Mouse (Mus musculus) adipocyte (in vitro differentiated cells): ENCODE results near the gene 4930572O03Rik.
"Not testable (repeated sequence)": the region's sequence is repeated elsewhere in the genome, so short reads cannot be mapped to it uniquely, and the experiment has no call there.

Source experiments
- DNase-seq: peaks from one replicate; pipeline ENCODE4 v3.0.0-alpha.2; 2016; ENCODE audit warnings: low spot score

Gene 4930572O03Rik

DNA sequence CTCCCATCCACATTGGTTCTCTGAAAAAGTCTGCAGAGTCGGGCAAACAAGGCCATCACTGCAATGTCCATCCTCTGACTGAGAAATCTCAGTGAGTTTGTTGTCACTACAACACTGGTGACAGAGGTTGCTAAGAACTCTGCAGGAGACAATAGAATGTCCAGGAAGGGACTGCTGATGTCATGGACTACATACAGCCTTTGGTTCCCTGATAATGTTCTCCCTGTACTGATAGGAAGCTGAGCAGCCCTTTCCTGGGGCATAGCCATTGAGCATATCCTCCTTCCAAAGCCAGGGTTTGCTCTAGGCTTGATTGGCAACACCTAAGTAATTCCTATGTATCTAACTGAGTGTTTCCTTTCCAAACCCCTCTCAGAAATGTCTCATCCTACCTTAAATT is at the start of gene 4930572O03Rik:
Gene 4930572O03Rik, minus strand, starts transcription at position 101 of the 400 bp plus-strand sequence.
- not testable (repeated sequence) for DNase-seq

DNA sequence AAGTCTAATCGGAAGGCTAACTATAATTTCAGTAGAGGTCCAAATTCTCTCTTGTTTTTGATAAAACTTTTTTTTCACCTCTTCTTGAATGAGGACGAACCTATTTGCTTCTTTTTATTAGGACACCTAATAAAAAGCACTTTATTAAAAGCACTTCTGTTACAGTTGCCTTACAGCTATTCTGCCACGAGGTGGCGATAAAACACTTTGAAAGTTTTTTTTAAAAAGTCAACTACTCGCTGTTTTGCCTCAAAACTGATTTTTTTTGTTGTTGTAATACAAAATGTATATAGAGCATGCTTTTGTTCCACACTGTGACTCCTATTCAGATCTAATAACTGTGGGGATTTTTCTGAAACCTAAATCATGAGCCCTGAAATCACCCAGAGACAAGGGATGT is 46.0 kb upstream of the 4930572O03Rik start:
- peak; percentile 16 for DNase-seq

DNA sequence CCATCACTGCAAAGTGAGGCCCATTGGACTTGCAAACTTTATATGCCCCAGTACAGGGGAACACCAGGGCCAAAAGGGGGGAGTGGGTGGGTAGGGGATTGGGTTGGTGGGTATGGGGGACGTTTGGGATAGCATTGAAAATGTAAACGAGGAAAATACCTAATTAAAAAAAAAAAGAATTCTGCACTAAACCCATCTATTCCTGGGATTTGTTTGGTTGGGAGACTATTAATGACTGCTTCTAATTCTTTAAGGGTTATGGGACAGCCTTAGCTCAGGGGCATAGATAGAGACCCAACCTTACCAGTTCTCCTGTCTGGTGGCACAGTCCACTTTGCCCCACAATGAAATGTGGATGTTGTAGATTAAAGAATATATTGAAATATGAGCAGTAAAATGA is 40.9 kb upstream of the 4930572O03Rik start:
- not testable (repeated sequence) for DNase-seq

DNA sequence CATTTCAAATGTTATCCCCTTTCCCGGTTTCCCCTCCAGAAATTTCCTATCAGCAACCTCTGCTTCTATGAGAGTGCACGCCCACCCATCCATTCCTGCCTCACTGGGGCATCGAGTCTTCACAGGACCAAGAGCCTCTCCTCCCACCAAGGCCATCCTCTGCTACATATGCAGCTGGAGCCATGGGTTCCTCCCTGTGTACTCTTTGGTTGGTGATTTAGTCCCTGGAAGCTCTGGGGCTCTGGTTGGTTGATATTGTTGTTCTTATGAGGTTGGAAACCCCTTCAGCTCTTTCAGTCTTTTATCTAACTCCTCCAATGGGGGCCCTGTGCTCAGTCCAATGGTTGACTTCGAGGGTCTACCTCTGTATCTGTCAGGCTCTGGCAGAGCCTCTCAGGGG is 35.0 kb upstream of the 4930572O03Rik start:
- DNase-seq: not testable (repeated sequence)

DNA sequence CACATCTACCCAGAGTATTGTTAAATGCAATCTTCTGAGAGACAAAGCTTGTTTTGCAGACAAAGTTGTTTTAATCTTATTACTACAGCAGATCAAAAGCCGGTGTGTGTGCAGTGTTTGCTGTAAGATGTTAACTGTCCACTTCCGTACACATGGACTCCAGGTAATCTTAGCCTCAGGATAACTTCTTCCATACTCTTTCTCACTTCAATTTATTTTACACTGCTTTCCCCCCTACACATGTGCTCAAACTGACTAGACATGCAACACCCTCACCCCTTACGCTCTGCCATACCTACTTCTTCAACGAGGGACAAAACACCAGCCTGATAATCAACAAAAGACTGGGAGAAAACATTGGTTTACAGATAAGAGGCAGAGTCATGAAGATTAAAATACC is 34.0 kb upstream of the 4930572O03Rik start:
- DNase-seq: not testable (repeated sequence)

DNA sequence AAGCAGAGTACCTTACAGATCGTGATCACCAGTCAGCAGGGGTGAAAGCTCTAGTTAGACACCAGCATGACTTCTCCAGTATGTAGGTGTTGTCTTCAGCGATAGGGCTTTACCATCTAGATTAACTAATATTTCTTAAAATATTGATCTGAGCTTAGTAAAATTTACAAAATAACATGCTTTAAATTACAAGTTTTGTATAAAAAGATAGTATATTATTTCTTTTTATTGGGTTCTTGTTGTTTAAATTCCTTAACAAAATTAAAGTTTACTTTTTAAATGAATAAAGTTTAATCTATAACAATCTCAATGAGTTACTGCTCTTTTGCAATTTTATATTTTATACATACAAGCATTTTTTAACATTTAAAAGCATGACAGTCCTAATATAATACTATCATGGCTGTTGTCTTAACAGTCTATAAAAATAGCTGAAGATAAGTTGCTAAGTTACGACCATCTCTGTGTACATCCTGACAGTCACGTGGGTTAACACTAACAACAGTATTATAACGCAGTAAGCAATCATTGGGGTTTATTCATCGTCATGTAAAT is 32.9 kb upstream of the 4930572O03Rik start:
- DNase-seq: not testable (repeated sequence)

DNA sequence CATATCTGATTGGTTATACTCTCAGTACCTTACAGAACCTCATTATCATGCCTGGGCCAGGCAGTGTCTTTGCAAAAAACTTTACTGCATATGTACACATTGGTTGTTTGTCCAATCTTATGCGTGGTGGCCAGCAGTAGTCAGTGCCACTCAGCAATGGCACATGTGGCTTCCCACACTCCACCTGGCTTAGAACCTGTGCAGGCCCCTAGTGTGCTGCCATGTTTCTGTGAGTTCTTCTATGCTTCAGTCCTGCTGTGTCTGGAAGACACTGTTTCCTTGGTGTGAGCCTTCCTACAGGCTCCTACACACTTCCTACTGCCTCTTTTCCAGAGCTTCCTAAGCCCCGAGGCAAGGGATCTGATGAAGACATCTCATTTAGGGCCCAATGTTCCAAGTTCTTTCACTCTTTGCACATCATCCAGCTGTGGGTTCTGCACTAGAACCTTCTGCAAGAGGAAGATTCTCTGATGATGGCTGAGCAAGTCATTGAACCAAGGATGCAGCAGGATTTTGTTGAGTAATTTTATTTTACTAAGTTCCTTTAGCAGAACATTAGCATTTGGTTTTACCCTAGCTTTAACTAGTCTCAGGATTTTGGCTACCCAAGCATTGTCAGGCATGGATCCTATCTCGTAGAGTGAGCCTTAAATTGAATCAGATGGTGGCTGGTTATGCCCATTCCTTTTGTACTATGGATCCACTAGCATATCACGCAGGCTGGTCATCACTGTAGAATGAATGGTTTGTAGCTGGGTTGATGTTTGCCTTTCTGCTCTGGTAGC is 32.2 kb upstream of the 4930572O03Rik start:
- not testable (repeated sequence) for DNase-seq

DNA sequence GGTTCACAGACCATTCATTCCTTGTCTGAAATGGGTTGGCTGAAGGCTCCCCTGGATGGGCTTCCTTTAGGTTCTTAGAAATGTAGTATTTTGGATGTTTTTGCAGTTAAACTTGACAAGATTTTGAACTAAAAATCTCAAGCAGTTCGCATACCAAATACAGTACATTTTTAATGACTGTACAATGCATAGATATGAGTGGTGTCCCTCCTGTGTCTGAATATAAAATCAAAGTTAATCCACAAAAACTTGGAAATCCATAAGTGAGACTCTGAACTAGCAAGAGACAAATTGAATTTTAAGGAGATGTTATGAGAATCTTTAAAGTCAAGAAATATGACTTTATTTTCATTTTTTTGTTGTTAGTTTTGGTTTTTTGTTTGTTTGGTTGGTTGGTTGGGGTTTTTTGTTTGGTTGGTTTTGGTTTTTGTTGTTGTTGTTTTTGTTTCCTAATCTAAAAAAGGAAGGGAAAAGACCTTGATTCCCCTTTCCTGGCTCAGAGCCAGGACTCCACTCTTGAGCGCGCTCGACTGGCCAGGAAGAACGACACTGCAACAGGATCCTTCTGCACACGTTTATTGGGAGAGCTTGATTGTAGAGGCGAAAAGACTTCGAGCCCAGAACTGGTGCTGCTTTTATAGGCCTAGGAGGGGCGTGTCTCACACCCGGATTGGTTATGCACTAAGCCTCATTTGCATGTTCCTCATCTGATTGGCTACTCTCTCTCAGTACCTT is 24.6 kb upstream of the 4930572O03Rik start:
- not testable (repeated sequence) for DNase-seq

DNA sequence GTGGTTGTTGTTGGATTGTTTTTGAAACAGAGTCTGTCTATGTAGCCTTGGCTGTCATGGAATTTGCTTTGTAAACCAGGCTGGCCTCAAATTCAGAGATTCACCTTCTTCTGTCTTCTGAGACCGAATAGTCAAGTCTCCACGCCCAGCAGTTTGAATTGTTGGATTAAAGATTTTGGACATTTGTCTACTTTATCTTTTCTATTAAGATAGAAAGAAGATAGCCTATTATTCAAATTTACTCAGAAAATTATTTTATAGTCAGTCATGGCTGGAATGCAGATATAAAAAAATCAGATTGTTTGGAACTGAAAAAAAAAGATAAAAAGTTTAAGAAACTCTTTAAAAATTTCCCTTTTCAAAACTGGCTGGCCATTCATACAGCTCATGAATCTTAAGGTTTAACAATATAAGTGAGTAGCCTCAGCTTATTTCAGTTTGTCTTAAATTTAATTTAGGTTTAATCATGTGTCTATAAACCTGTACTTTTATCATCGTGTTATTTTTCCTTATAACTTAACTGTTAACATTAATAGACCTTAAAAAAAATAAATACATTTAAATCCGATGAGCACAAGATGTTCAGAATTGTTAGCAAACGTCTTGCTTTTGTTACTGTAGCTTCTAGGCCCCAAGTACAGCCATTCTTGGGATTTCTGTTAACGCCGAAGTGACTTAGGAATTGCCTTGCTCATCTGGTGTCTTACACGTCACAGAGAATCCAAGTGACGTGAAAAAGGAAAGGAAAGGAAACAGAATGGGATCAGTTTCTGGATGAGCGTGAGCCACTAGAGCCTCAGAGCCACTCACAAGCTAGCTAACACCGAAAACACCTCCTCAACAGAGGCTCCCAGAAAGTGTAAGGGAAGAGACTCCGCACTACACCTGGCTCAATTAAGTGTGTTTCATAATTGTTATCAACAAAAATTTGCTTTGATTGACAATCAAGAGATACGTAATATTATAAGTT is 23.4 kb upstream of the 4930572O03Rik start:
- peak; percentile 23 for DNase-seq

DNA sequence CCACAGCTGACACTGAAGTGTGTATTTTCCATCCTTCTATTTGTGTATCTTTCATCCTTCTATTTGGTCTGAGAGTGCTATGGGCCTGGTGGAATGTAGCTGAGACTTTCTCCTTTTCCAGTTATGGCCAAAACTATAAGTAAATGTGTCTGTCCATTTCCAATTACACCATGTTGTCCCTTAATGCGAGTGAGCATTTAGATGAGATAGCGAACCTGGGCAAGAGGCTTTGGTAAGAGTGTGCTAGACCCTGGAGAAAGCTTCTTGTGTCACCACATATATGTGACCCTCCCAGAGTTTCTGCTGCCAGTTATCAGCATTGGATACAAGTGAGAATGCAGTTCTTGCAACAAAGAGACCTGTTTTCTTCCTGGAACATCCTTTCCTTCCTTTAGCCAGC is 22.0 kb upstream of the 4930572O03Rik start:
- DNase-seq: peak; percentile 22

DNA sequence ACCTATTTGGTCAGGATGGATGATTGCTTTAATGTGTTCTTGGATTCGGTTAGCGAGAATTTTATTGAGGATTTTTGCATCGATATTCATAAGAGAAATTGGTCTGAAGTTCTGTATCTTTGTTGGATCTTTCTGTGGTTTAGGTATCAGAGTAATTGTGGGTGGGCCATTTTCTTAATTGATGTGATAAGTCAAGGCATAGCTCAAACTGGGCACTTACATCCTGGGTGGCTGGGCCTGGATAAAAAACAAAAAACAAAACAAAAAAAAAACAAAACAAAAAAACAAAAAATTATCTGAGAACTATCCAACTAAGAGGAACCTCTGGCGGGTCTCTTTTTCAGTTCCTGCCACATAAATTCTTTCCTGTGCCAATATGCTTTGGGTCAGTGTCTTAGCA is 20.9 kb upstream of the 4930572O03Rik start:
- DNase-seq: not testable (repeated sequence)

DNA sequence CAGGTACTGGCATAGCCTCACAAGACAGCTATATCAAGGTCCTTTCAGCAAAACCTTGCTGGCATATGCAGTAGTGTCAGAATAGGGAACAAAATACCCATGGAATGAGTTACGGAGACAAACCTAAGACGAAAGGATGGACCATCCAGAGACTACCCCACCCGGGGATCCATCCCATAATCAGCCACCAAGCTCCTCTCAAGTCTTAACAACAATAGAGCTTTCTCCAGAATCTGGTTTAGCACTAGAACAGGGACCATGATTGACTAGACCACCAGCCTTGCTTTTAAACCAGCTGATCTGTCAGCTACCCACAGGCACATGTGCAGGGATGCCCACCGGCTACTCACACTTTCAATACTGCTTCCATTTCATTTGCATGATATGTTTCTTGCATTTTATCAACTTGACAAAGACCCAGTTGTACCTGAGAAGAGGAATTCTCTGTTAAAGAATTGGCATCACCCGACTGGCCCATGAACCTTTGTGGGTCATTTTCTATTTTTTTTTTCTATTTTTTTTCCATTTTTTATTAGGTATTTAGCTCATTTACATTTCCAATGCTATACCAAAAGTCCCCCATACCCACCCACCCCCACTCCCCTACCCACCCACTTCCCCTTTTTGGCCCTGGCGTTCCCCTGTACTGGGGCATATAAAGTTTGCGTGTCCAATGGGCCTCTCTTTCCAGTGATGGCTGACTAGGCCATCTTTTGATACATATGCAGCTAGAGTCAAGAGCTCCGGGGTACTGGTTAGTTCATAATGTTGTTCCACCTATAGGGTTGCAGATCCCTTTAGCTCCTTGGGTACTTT is 17.8 kb upstream of the 4930572O03Rik start:
- DNase-seq: not testable (repeated sequence)

DNA sequence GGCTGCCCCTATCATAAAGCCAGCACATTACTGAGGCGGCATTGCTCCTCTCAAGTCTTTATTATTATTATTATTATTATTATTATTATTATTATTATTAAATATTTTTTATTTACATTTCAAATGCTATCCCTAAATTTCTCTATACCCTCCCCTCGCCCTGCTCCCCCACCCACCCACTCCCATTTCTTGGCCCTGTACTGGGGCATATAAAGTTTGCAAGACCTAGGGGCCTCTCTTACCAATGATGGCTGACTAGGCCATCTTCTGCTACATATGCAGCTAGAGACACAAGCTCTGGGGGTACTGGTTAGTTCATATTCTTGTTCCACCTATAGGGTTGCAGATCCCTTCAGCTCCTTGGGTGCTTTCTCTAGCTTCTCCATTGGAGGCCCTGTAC is 17.1 kb upstream of the 4930572O03Rik start:
- not testable (repeated sequence) for DNase-seq

DNA sequence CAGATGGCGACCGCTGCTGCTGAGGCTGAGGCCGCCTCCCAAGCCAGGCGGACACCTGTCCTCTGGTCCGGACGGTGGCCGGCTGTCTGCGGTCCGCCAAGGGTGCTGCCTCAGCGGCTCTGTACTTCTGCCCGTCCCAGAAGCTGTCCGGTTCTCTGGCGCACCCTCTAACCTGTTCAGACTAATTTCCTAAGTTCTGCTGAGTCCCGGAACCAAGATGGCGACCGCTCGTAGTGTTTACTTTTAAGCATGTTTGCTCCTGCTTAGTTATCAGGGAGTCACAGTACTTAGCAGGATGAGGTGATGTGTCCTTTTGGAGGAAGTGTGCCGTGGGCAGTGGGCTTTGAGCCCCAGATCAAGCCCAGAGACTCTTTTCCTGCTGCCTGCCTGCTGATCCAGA is 13.9 kb upstream of the 4930572O03Rik start:
- DNase-seq: not testable (repeated sequence)

DNA sequence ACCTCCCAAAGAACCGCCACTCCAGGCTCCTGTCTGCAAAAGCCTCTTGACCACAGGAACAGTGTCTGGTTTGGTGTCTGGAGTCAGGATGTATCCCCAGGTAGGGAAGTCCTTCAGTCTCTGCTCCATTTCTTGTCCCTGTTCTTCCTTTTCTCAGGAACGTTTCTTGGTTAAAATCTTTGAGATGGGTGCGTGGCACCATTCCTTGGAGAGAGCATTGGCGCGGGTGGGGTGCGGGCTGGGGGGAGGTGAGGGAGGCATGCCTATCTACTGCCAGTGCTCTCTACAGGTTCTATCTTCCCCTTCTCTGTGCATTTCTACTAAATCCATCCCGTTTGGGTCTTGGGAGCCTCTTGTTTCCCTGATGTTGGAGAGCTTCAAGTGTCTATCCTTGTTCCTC is 7.0 kb upstream of the 4930572O03Rik start:
- not testable (repeated sequence) for DNase-seq

DNA sequence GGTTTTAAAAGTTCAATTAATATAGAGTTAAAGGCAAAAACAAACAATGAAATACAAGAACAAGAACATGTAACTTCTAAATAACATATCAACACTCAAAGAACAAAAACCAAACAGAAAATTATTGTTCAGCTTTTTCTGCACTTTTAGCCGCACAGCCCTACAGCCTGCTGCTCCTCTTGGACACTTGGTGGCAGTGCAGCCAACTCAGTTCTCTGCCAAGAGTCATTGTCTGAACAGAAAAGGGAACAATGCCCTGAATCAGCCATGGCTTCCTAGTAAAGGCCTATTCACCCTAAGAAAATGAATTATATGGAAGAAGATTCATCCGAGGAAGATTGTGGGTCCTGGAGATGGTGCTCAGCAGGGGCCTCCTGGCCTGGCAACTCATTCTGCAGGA is 4.5 kb downstream of the 4930572O03Rik start:
- DNase-seq: peak; percentile 7

DNA sequence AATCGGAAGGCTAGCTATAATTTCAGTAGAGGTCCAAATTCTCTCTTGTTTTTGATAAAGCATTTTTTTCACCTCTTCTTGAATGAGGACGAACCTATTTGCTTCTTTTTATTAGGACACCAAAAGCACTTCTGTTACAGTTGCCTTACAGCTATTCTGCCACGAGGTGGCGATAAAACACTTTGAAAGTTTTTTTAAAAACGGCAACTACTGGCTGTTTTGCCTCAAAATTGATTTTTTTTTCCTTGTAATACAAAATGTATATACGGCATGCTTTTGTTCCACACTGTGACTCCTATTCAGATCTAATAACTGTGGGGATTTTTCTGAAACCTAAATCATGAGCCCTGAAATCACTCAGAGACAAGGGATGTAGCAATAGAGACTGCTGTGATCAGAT is 11.2 kb downstream of the 4930572O03Rik start:
- DNase-seq: not testable (repeated sequence)

DNA sequence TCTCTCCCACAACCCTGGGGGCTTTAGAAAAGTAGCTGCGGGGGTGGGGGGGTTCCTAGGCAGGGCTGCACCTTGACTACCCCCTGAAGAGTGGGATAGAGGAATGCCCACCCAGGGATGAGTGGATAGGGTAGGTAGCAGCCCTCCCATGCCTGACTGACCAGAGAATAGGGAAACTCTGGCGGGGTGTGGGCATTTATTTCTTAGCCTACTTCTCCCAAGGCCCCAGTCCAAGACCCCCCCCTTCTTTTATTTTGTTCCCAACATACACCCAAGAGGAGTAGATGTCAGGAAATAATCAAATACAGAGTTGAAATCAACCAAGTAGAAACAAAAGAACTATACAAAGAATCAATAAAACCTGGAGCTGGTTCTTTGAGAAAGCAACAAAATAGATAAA is 19.2 kb downstream of the 4930572O03Rik start:
- DNase-seq: not testable (repeated sequence)

DNA sequence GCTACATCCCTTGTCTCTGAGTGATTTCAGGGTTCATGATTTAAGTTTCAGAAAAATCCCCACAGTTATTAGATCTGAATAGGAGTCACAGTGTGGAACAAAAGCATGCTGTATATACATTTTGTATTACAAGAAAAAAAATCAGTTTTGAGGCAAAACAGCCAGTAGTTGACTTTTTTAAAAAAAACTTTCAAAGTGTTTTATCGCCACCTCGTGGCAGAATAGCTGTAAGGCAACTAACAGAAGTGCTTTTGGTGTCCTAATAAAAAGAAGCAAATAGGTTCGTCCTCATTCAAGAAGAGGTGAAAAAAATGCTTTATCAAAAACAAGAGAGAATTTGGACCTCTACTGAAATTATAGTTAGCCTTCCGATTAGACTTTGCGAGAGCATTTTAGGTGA is 26.8 kb downstream of the 4930572O03Rik start:
- DNase-seq: peak; percentile 43

DNA sequence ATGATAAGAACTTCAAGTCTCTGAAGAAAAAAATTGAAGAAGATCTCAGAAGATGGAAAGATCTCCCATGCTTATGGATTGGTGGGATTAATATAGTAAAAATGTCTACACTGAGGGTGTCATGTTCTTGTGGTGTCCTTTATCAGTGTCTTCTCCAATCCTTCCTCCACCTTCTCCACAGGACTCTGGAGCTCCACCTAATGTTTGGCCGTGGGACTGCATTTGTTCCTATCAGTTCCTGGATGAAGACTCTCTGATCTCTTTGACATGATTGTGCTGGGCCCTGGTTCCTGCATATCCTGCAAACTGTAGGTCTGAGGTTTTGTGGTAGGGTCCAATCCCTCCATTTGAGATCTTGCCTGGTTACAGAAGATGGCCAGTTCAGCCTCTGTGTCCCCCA is 28.7 kb downstream of the 4930572O03Rik start:
- not testable (repeated sequence) for DNase-seq

DNA sequence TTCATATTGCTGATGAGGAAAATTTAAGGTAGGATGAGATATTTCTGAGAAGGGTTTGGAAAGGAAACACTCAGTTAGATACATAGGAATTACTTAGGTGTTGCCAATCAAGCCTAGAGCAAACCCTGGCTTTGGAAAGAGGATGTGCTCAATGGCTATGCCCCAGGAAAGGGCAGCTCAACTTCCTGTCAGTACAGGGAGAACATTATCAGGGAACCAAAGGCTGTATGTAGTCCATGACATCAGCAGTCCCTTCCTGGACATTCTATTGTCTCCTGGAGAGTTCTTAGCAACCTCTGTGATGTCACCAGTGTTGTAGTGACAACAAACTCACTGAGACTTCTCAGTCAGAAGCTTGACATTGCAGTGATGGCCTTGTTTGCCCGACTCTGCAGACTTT is 38.1 kb downstream of the 4930572O03Rik start, which contains the start of gene Speer4d:
Gene Speer4d, plus strand, starts transcription at position 301 of the 400 bp plus-strand sequence.
- not testable (repeated sequence) for DNase-seq
